Mouse (Mus musculus) forebrain, embryonic 12.5 days (tissue): Measurements from ENCODE around the gene Ogt. TPM values are rescaled to one million over a fixed set of nuclear protein-coding genes. Genes with fewer than 3 reads are reported as not detected.

ENCODE experiments used
- ATAC-seq: fragments of 200-750 bp; cut with Nextera tagmentation; 2 replicates; pipeline ENCODE4 v1.8.0; 2017; ENCODE audit warnings: moderate TSS enrichment; ENCODE audit not compliant: low FRiP score
- H3K27ac ChIP-seq: fragments of 300-500 bp; sonication (generic); 2 replicates; pipeline ENCODE4 v1.5.1; 2016; ENCODE audit warnings: mild to moderate bottlenecking
- H3K27me3 ChIP-seq: fragments of 300-500 bp; sonication (generic); 2 replicates; pipeline ENCODE4 v1.6.1; 2016; ENCODE audit warnings: mild to moderate bottlenecking
- H3K36me3 ChIP-seq: fragments of 300-500 bp; sonication (generic); replicated peaks from 2 replicates; pipeline ENCODE4 v1.6.1; 2016; ENCODE audit warnings: mild to moderate bottlenecking
- H3K4me1 ChIP-seq: fragments of 300-500 bp; sonication (generic); 2 replicates; pipeline ENCODE4 v1.6.1; 2016
- H3K4me2 ChIP-seq: fragments of 300-500 bp; sonication (generic); 2 replicates; pipeline ENCODE4 v1.6.1; 2016; ENCODE audit warnings: mild to moderate bottlenecking, moderate library complexity
- H3K4me3 ChIP-seq: fragments of 300-500 bp; sonication (generic); replicated peaks from 2 replicates; pipeline ENCODE4 v1.5.1; 2016; ENCODE audit warnings: mild to moderate bottlenecking
- H3K9ac ChIP-seq: fragments of 300-500 bp; sonication (generic); 2 replicates; pipeline ENCODE4 v1.6.1; 2016; ENCODE audit warnings: mild to moderate bottlenecking
- H3K9me3 ChIP-seq: fragments of 300-500 bp; sonication (generic); 2 replicates; pipeline ENCODE4 v1.6.1; 2016
- WGBS: fragments of 180-500 bp; shearing (Covaris S2); methylation state at CpG from one replicate; pipeline ENCODE4 v1.1.7; 2016; 5-methylcytosine and 5-hydroxymethylcytosine counted together
- polyA plus RNA-seq: library from polyadenylated mRNA; unstranded; fragments of >200 nt; fragmentation: Nextera tagmentation; extraction: Ambion mirVana; gene quantifications from 2 replicates; pipeline ENCODE4 v1.2.1, GENCODE M21; 2016

Ogt gene
- polyA plus RNA-seq, 1 experiment from 2014 or later, result 199 TPM

- no peak overlapping the region for H3K27ac ChIP-seq
- H3K4me1 ChIP-seq, result peaks cover 8% of the 10 kb centered on the region; the same call in 1 of the 2 replicates
- no peaks in the 10 kb centered on the region for H3K27me3 ChIP-seq
- ATAC-seq, result no peak
- 0 out of 2 replicates have a peak, but pooled peaks cover 4% of the 10 kb centered on the region for H3K36me3 ChIP-seq
- WGBS, result 92% methylated on average over 5 of the region's 5 CpGs
- no peak overlapping the region for H3K4me2 ChIP-seq
- H3K4me3 ChIP-seq, result no peak overlapping the region
- no peaks in the 10 kb centered on the region for H3K9me3 ChIP-seq
- H3K9ac ChIP-seq, result no peak overlapping the region
Observed at GRCm38 (mm10) chrX:101646621-101647020, 6.8 kb downstream of the Ogt start.

GRCm38 (mm10) chrX:101695686-101696085 lies 55.8 kb downstream of the Ogt start:
- WGBS, result 95% methylated on average over 27 of the region's 27 CpGs
- peaks cover 17% of the 10 kb centered on the region for H3K9me3 ChIP-seq
- H3K9ac ChIP-seq, result no peak overlapping the region
- H3K27me3 ChIP-seq, result no peaks in the 10 kb centered on the region
- H3K36me3 ChIP-seq, result no peaks in the 10 kb centered on the region
- no peak overlapping the region for H3K4me3 ChIP-seq
- H3K4me2 ChIP-seq, result no peak overlapping the region
- ATAC-seq, result no peak
- H3K4me1 ChIP-seq, result no peaks in the 10 kb centered on the region
- H3K27ac ChIP-seq, result no peak overlapping the region

DNA sequence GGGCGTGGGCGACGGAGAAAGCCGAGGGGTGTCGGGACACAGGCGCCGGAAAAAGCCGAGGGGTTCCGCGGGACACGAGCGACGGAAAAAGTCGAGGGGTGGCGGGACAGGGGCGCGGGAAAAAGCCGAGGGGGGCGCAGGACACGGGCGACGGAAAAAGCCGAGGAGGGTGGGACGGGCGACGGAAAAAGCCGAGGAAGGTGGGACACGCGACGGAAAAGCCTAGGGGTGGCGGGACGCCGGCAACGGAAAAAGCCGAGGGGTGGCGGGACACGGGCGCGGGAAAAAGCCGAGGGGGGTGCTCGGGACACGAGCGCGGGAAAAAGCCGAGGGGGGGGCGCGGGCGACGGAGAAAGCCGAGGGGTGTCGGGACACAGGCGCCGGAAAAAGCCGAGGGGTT lies 57.7 kb downstream of the Ogt start:
- Histone ChIP-seq H3K27ac (no peak overlapping the region), H3K4me1 (no peaks in the 10 kb centered on the region), H3K9me3 (peaks cover 17% of the 10 kb centered on the region), H3K36me3 (no peaks in the 10 kb centered on the region), H3K4me2 (no peak overlapping the region), H3K4me3 (no peak overlapping the region), H3K9ac (no peak overlapping the region), H3K27me3 (no peaks in the 10 kb centered on the region)
- ATAC-seq, result no peak
- WGBS, result 72% methylated on average over 54 of the region's 54 CpGs

- Histone ChIP-seq H3K27ac (no peak overlapping the region), H3K36me3 (no peaks in the 10 kb centered on the region), H3K9ac (no peak overlapping the region), H3K9me3 (peaks cover 17% of the 10 kb centered on the region), H3K4me3 (no peak overlapping the region), H3K27me3 (no peaks in the 10 kb centered on the region), H3K4me2 (no peak overlapping the region), H3K4me1 (no peaks in the 10 kb centered on the region)
- ATAC-seq, result no peak
- 69% methylated on average over 23 of the region's 23 CpGs for WGBS
Observed at GRCm38 (mm10) chrX:101698232-101698631, 58.4 kb downstream of the Ogt start.

- H3K27ac ChIP-seq, result no peak overlapping the region
- ATAC-seq, result no peak
- H3K36me3 ChIP-seq, result no peaks in the 10 kb centered on the region
- no peak overlapping the region for H3K4me2 ChIP-seq
- 88% methylated on average over 7 of the region's 7 CpGs for WGBS
- no peaks in the 10 kb centered on the region for H3K9me3 ChIP-seq
- no peak overlapping the region for H3K4me3 ChIP-seq
- H3K27me3 ChIP-seq, result 0 out of 2 replicates have a peak, but pooled peaks cover 4% of the 10 kb centered on the region
- H3K9ac ChIP-seq, result no peak overlapping the region
- H3K4me1 ChIP-seq, result no peaks in the 10 kb centered on the region
Observed at GRCm38 (mm10) chrX:101705111-101705510, 65.3 kb downstream of the Ogt start.

- Histone ChIP-seq H3K27me3 (peaks cover 27% of the 10 kb centered on the region; the same call in 1 of the 2 replicates), H3K4me1 (no peaks in the 10 kb centered on the region), H3K4me3 (no peak overlapping the region), H3K9ac (no peak overlapping the region), H3K4me2 (no peak overlapping the region), H3K27ac (no peak overlapping the region), H3K36me3 (no peaks in the 10 kb centered on the region), H3K9me3 (no peaks in the 10 kb centered on the region)
- 62% methylated on average over 1 of the region's 1 CpGs for WGBS
- no peak for ATAC-seq
Observed at GRCm38 (mm10) chrX:101720401-101720800, 80.5 kb downstream of the Ogt start.

GRCm38 (mm10) chrX:101730010-101730409 lies 90.2 kb downstream of the Ogt start:
- Histone ChIP-seq H3K4me1 (no peaks in the 10 kb centered on the region), H3K4me2 (no peak overlapping the region), H3K36me3 (no peaks in the 10 kb centered on the region), H3K27me3 (peaks cover 28% of the 10 kb centered on the region), H3K9me3 (no peaks in the 10 kb centered on the region), H3K27ac (no peak overlapping the region), H3K4me3 (no peak overlapping the region), H3K9ac (no peak overlapping the region)
- ATAC-seq, result no peak

- H3K9ac ChIP-seq, result no peak overlapping the region
- no peaks in the 10 kb centered on the region for H3K4me1 ChIP-seq
- 89% methylated on average over 12 of the region's 12 CpGs for WGBS
- H3K27ac ChIP-seq, result no peak overlapping the region
- H3K4me2 ChIP-seq, result no peak overlapping the region
- H3K9me3 ChIP-seq, result no peaks in the 10 kb centered on the region
- no peaks in the 10 kb centered on the region for H3K36me3 ChIP-seq
- H3K4me3 ChIP-seq, result no peak overlapping the region
- peaks cover 48% of the 10 kb centered on the region for H3K27me3 ChIP-seq
- no peak for ATAC-seq
Observed at GRCm38 (mm10) chrX:101732644-101733043, 92.8 kb downstream of the Ogt start.

DNA sequence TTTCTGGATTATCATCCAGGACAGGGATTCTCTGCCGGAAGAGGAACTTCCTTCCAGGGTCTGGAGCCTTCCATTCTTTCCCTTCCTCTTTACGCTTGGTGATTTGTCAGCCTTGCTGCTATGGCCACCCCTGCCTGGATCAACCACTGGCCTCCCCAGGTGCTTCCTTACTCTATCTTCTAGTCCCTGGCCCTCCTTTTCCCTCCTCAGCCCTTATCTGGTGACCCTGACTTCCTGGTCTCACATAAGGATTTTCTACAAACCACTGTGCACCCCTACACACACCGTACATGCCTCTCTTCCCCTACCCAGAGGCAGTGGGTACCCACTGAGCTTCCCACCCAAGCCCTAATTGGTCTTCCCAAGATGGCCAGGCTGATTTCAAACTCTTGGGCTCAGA lies 93.4 kb downstream of the Ogt start:
- Histone ChIP-seq H3K9ac (no peak overlapping the region), H3K4me2 (no peak overlapping the region), H3K4me1 (no peaks in the 10 kb centered on the region), H3K36me3 (no peaks in the 10 kb centered on the region), H3K27me3 (peaks cover 55% of the 10 kb centered on the region), H3K27ac (no peak overlapping the region), H3K4me3 (no peak overlapping the region), H3K9me3 (no peaks in the 10 kb centered on the region)
- 97% methylated on average over 3 of the region's 3 CpGs for WGBS
- ATAC-seq, result no peak

DNA sequence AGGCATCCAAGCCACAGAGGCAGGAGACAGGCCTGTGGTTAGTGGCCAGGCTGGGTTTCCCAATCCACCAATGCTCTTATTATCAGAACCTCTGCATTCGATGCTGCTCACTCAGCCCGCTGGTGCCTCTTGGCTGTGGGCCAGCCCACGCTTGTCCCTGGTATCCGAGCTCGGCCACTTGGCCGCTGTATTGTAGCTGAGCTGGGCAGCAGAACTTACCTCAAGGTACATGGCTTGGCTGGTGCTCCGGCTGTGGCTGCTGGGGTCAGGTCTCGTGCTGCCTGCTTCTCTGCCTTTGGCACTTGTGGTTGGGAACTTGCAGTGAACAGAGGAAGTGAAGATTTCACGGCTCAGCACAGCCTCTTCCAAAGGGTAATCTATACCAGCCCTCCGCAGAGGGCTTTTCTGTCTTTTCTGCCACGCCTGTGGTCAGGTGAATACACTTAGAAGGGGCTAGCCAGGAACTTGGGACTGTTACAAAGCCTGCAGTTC lies 94.0 kb downstream of the Ogt start, which contains the start of gene Cxcr3:
Gene Cxcr3, minus strand, starts transcription at position 442 of the 492 bp plus-strand sequence.
- peaks cover 59% of the 10 kb centered on the region for H3K27me3 ChIP-seq
- ATAC-seq, result no peak
- H3K4me2 ChIP-seq, result no peak within 1 kb of the TSS
- H3K4me3 ChIP-seq, result no peak within 1 kb of the TSS
- no peaks in the 10 kb centered on the region for H3K36me3 ChIP-seq
- H3K9me3 ChIP-seq, result no peaks in the 10 kb centered on the region
- no peak within 1 kb of the TSS for H3K9ac ChIP-seq
- no peak within 1 kb of the TSS for H3K27ac ChIP-seq
- 64% methylated on average over 11 of the region's 11 CpGs for WGBS
- no peaks in the 10 kb centered on the region for H3K4me1 ChIP-seq

Other genes starting within 250 kb of the Ogt start
- 37.5 and 37.8 TPM in 2 replicates for gene Zmym3, start 219.2 kb upstream of the Ogt start, polyA plus RNA-seq
- gene Nono, start 210.7 kb upstream of the Ogt start, polyA plus RNA-seq, result 636 and 666 TPM in 2 replicates
- 3.3 and 3.9 TPM in 2 replicates for gene Itgb1bp2, start 191.0 kb upstream of the Ogt start, polyA plus RNA-seq
- 28.2 and 29.6 TPM in 2 replicates for gene Taf1, start 107.3 kb upstream of the Ogt start, polyA plus RNA-seq
- 0.10 TPM in 1 of 2 replicates, not detected in the other for gene Cxcr3, start 94.2 kb downstream of the Ogt start, polyA plus RNA-seq
- gene Gm4779, start 154.4 kb downstream of the Ogt start, polyA plus RNA-seq, result not detected in 2 replicates
- 0.10 TPM in 1 of 2 replicates, not detected in the other for gene 8030474K03Rik, start 154.6 kb downstream of the Ogt start, polyA plus RNA-seq
- gene Nhsl2, start 209.3 kb downstream of the Ogt start, polyA plus RNA-seq, result 8.2 and 9.0 TPM in 2 replicates